ENCODE assay signal across 22 mouse cellular contexts in genomic region chr8:71468001-71468400, GRCm38 (mm10). TPM values are rescaled to one million over a fixed set of nuclear protein-coding genes. Genes with fewer than 3 reads are reported as not detected.
DNase-seq lines count a peak whose midpoint lies in the region; ATAC-seq and TF ChIP-seq lines count a peak whose summit lies in the region.
"Had no signal": no experiment of that assay in that cellular context is flagged by ENCODE, and none has a peak within 500 bp of the region (broad histone marks: within the 10 kb centered on the region; RNA-seq: fewer than 3 reads in every experiment).

No protein-coding gene starts in this region.

- WGBS in neural tube, embryonic 14.5 days, result 97% methylated on average over 1 of the region's 1 CpGs
- 82% methylated on average over 1 of the region's 1 CpGs for WGBS in neural tube, embryonic 15.5 days

- peak; percentile 91 for DNase-seq in heart, adult 11 months
- DNase-seq in heart, adult 9 months (ENCODE audit: low spot score in 2 of 2), result no peak
- DNase-seq in layer of hippocampus, adult 9-11 months, result peak; percentile 6
- DNase-seq in layer of hippocampus, adult 2 months (ENCODE audit: low spot score in 2 of 2), result no peak
- peak; percentile 62 for DNase-seq in cerebellum, adult 9-11 months
- DNase-seq in thymus, postnatal 36 days, result no peak
- DNase-seq: adrenal gland, adult 2 months; adrenal gland, postnatal 36 days; forebrain, postnatal 0 days; heart, postnatal 14 days; kidney, adult 18-20 months; kidney, postnatal 4 days; lung, embryonic 14.5 days; lung, postnatal 14 days had no signal

- H3K27me3 ChIP-seq in neural tube, embryonic 14.5 days (ENCODE audit: control insufficient read depth, insufficient read depth, low read length), result no peaks in the 10 kb centered on the region
- no peaks in the 10 kb centered on the region for H3K27me3 ChIP-seq in neural tube, embryonic 15.5 days (replicated peaks)
- H3K27me3 ChIP-seq: CH12.LX; forebrain, embryonic 12.5 days; limb, embryonic 15.5 days had no signal

- no peak overlapping the region for H3K4me3 ChIP-seq in layer of hippocampus, adult 2 months
- peak overlapping the region; percentile 65; the same call in 1 of the 2 replicates for H3K4me3 ChIP-seq in neural tube, embryonic 14.5 days (ENCODE audit: low read depth, low read length)
- no peak overlapping the region; the same call in 1 of the 2 replicates for H3K4me3 ChIP-seq in neural tube, embryonic 15.5 days (replicated peaks)

- peaks cover 24% of the 10 kb centered on the region for H3K4me1 ChIP-seq in neural tube, embryonic 14.5 days (ENCODE audit: control insufficient read depth, insufficient read depth, low read length)
- peaks cover 43% of the 10 kb centered on the region for H3K4me1 ChIP-seq in neural tube, embryonic 15.5 days

- H3K9me3 ChIP-seq in neural tube, embryonic 14.5 days (ENCODE audit: control insufficient read depth, low read length), result no peaks in the 10 kb centered on the region
- no peaks in the 10 kb centered on the region for H3K9me3 ChIP-seq in neural tube, embryonic 15.5 days (replicated peaks)
- H3K9me3 ChIP-seq: forebrain, embryonic 12.5 days; limb, embryonic 10.5 days; limb, embryonic 15.5 days had no signal

- no peak overlapping the region for H3K9ac ChIP-seq in neural tube, embryonic 14.5 days (replicated peaks; ENCODE audit: low read depth, low read length)
- H3K9ac ChIP-seq in neural tube, embryonic 15.5 days (replicated peaks), result no peak overlapping the region
- H3K9ac ChIP-seq: forebrain, embryonic 12.5 days; forebrain, postnatal 0 days; limb, embryonic 15.5 days; liver, embryonic 14.5 days; lung, embryonic 14.5 days had no signal

- ATAC-seq in neural tube, embryonic 14.5 days (ENCODE audit: low read depth), result no peak
- ATAC-seq in neural tube, embryonic 15.5 days (ENCODE audit: low FRiP score), result no peak

- H3K36me3 ChIP-seq in neural tube, embryonic 14.5 days (ENCODE audit: control insufficient read depth, insufficient read depth, low read length), result peaks cover 16% of the 10 kb centered on the region
- peaks cover 22% of the 10 kb centered on the region for H3K36me3 ChIP-seq in neural tube, embryonic 15.5 days

- H3K27ac ChIP-seq in layer of hippocampus, adult 2 months, result no peak overlapping the region
- H3K27ac ChIP-seq in neural tube, embryonic 14.5 days (ENCODE audit: low read depth, low read length), result no peak overlapping the region
- no peak overlapping the region for H3K27ac ChIP-seq in neural tube, embryonic 15.5 days (replicated peaks)
- H3K27ac ChIP-seq: forebrain, embryonic 12.5 days; kidney, postnatal 0 days; limb, embryonic 15.5 days; liver, embryonic 14.5 days had no signal

- TF ChIP-seq CTCF in layer of hippocampus, adult 2 months (conservative IDR thresholded peaks at IDR 0.05), result no peak

- no peak overlapping the region for H3K4me2 ChIP-seq in neural tube, embryonic 14.5 days (ENCODE audit: low read depth, low read length)
- H3K4me2 ChIP-seq in neural tube, embryonic 15.5 days, result no peak overlapping the region

RNA-seq across cellular contexts. Expression of gene Dda1, which starts 1.0 kb away (rescaled TPM):
- total RNA-seq in layer of hippocampus, adult 2 months (2021), result 10 to 100 TPM; 83.2 to 89.7 TPM
- polyA plus RNA-seq in neural tube, embryonic 14.5 days (2014; fragmentation: Nextera tagmentation; extraction: Ambion mirVana), result 236 and 251 TPM in 2 replicates
- 223 and 252 TPM in 2 replicates for polyA plus RNA-seq in neural tube, embryonic 15.5 days (2015; fragmentation: Nextera tagmentation; extraction: Ambion mirVana)

RNA-seq across cellular contexts. Expression of gene Mrpl34, which starts 3.2 kb away (rescaled TPM):
- total RNA-seq in layer of hippocampus, adult 2 months (2021), result 10 to 100 TPM; 39.7 to 45.4 TPM
- polyA plus RNA-seq in neural tube, embryonic 14.5 days (2014; fragmentation: Nextera tagmentation; extraction: Ambion mirVana), result 186 and 189 TPM in 2 replicates
- 181 and 182 TPM in 2 replicates for polyA plus RNA-seq in neural tube, embryonic 15.5 days (2015; fragmentation: Nextera tagmentation; extraction: Ambion mirVana)

RNA-seq across cellular contexts. Expression of gene Abhd8, which starts 4.5 kb away (rescaled TPM):
- 100 to 1,000 TPM; 260 to 270 TPM for total RNA-seq in layer of hippocampus, adult 2 months (2021)
- 101 and 104 TPM in 2 replicates for polyA plus RNA-seq in neural tube, embryonic 14.5 days (2014; fragmentation: Nextera tagmentation; extraction: Ambion mirVana)
- polyA plus RNA-seq in neural tube, embryonic 15.5 days (2015; fragmentation: Nextera tagmentation; extraction: Ambion mirVana), result 160 and 192 TPM in 2 replicates

RNA-seq across cellular contexts. Expression of gene Ano8, which starts 17.8 kb away (rescaled TPM):
- 10 to 100 TPM; 52.9 to 55.3 TPM for total RNA-seq in layer of hippocampus, adult 2 months (2021)
- polyA plus RNA-seq in neural tube, embryonic 14.5 days (2014; fragmentation: Nextera tagmentation; extraction: Ambion mirVana), result 6.9 and 8.4 TPM in 2 replicates
- 5.7 and 6.8 TPM in 2 replicates for polyA plus RNA-seq in neural tube, embryonic 15.5 days (2015; fragmentation: Nextera tagmentation; extraction: Ambion mirVana)

RNA-seq across cellular contexts. Expression of gene Gtpbp3, which starts 19.9 kb away (rescaled TPM):
- 10 to 100 TPM; 28.7 to 32.1 TPM for total RNA-seq in layer of hippocampus, adult 2 months (2021)
- 5.5 and 5.9 TPM in 2 replicates for polyA plus RNA-seq in neural tube, embryonic 14.5 days (2014; fragmentation: Nextera tagmentation; extraction: Ambion mirVana)
- polyA plus RNA-seq in neural tube, embryonic 15.5 days (2015; fragmentation: Nextera tagmentation; extraction: Ambion mirVana), result 15.4 and 17.1 TPM in 2 replicates

Comparison
In these comparisons a context has a peak if more than half of its experiments do, and no peak if none do; other contexts are left out.
1. DNase-seq: peak in heart, adult 11 months (single experiment), layer of hippocampus, adult 9-11 months (single experiment) and cerebellum, adult 9-11 months (single experiment); none in heart, adult 9 months (0 of 2), layer of hippocampus, adult 2 months (0 of 2) and thymus, postnatal 36 days (0 of 2).